Mouse (Mus musculus): ENCODE results near the gene Eif4h. TPM values are rescaled to one million over a fixed set of nuclear protein-coding genes. Genes with fewer than 3 reads are reported as not detected.

Gene Eif4h
- polyA plus RNA-seq (2015; fragmentation: Nextera tagmentation; extraction: Ambion mirVana), result 317 and 361 TPM in 2 replicates

DNA sequence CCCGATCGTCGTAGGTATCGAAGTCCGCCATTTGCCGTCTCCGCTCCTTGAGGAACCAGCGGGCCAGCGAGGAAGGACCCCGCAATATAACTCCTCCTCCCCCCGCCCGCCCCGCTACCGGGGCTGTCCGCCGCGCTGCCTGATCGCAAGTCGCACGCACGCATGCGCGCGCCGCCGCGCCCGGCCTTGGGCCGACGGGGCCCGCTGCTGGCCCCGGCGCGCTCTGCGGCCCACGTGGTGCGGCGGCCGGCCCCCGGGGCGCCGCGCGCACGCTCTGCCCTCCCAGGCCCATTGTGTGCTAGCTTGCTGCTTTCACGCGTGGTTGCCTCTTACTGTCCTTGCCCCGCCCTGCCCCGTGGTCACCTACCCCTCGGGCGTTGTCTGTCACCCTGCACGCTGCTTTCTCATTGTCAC lies at the start of gene Eif4h:
Gene Eif4h, minus strand, starts transcription at position 222 of the 414 bp plus-strand sequence.
- Histone ChIP-seq H3K27me3 (replicated peaks) (no peaks in the 10 kb centered on the region), H3K9ac (replicated peaks) (peak within 1 kb of the TSS; percentile 98), H3K27ac (replicated peaks) (peak within 1 kb of the TSS; percentile 97), H3K4me3 (replicated peaks) (peak within 1 kb of the TSS; percentile 98), H3K4me1 (peaks cover 32% of the 10 kb centered on the region), H3K36me3 (peaks cover 11% of the 10 kb centered on the region), H3K9me3 (replicated peaks) (no peaks in the 10 kb centered on the region), H3K4me2 (peak within 1 kb of the TSS; percentile 80)
- under 1% methylated on average over 52 of the region's 52 CpGs for WGBS
- peak; percentile 91 for ATAC-seq (ENCODE audit: low FRiP score)

DNA sequence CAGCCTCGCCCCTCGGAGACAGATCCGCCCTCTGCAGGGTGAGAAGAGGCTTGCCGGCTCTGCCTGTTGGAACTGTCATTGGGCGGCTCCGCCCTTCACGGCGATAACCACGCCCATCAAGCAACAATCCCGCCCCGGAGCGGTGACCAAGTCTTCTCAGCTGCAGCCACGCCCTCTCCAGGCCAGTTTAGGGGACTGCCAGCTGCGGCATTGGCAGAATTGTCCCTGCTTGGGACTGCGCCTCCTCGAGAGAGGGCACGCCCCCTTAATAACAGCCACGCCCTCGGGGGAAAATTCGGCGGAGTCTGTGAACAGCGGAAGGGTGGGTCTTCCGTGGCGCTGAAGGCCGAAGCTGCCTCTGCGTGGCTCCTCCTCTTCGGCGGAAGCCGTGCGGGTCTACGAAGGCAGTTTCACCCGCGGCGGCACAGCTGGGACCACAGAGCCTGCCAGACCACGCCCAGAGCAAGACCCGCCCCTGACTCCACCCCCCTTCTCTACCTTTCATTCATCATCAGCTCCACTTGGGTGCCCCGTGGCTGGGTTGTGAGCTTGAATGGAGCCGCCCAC lies 49.5 kb upstream of the Eif4h start:
- WGBS, result under 1% methylated on average over 38 of the region's 38 CpGs
- H3K4me3 ChIP-seq (replicated peaks), result peak overlapping the region; percentile 96
- ATAC-seq (ENCODE audit: low FRiP score), result peak; percentile 97
- H3K9me3 ChIP-seq (replicated peaks), result no peaks in the 10 kb centered on the region
- peak overlapping the region; percentile 39 for H3K9ac ChIP-seq (replicated peaks)
- H3K4me1 ChIP-seq, result peaks cover 31% of the 10 kb centered on the region
- peak overlapping the region; percentile 89 for H3K27ac ChIP-seq (replicated peaks)
- peak overlapping the region; percentile 59 for H3K4me2 ChIP-seq
- peaks cover 29% of the 10 kb centered on the region for H3K36me3 ChIP-seq
- H3K27me3 ChIP-seq (replicated peaks), result no peaks in the 10 kb centered on the region

DNA sequence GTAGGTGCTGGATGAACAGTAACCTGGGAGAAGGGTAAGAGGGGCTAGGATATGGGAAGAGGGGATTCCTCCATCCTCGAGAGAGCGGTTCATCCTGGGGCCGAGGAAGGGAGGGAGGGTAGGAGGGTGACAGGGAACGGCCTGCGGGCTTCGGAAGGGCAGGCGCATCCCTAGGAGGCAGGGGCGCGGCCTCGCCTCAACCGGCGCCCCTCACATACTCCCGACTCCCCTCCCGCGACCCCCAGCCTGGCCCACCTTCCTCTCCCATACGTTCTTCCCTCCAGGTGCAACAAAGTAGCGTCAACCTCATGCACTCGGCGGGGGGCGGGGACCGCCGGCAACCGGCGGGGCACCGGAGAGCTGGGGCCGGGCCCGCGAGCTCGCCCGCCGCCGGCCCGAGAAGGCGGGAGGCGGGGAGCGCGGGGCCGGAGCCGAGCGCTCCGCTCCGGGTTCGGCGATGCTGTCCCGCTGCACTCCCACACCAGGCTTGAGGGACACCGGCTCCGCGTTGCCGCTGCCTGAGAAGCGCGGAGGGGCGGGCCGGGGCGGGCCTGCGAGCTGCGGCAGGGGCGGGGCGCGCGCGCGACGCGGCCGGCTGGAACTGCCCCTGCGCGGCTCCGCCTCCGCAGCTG lies 48.9 kb upstream of the Eif4h start, which contains the start of gene Limk1:
Gene Limk1, minus strand, starts transcription at position 513 of the 632 bp plus-strand sequence.
- Histone ChIP-seq H3K36me3 (peaks cover 32% of the 10 kb centered on the region), H3K4me2 (peak within 1 kb of the TSS; percentile 78), H3K27me3 (replicated peaks) (no peaks in the 10 kb centered on the region), H3K4me1 (peaks cover 31% of the 10 kb centered on the region), H3K27ac (replicated peaks) (peak within 1 kb of the TSS; percentile 89), H3K4me3 (replicated peaks) (peak within 1 kb of the TSS; percentile 96), H3K9me3 (replicated peaks) (no peaks in the 10 kb centered on the region), H3K9ac (replicated peaks) (peak within 1 kb of the TSS; percentile 94)
- WGBS, result under 1% methylated on average over 54 of the region's 69 CpGs
- peak; percentile 29 for ATAC-seq (ENCODE audit: low FRiP score)

DNA sequence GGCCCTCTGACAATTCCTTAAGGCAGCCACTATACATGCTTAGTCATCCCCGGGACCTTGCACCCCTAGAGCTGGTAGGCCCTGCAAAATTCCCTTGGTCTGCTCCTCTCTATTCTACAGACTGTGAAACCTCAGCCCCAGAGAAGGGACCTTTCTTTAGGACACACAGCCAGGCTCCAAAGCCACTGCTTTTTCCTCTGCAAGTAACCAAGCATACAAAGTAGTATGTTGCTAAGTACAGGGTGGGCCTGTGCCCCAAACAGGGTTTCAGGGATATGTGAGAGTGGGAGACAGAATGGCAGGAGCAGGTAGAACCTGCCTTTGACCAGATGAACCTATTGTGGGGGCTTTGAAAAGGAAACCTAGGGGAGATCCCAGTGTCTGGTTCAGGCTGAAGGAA lies 47.9 kb upstream of the Eif4h start:
- H3K36me3 ChIP-seq, result peaks cover 39% of the 10 kb centered on the region
- H3K4me1 ChIP-seq, result peaks cover 31% of the 10 kb centered on the region
- H3K27me3 ChIP-seq (replicated peaks), result no peaks in the 10 kb centered on the region
- no peaks in the 10 kb centered on the region for H3K9me3 ChIP-seq (replicated peaks)
- H3K9ac ChIP-seq (replicated peaks), result peak overlapping the region; percentile 94
- ATAC-seq (ENCODE audit: low FRiP score), result no peak
- H3K4me3 ChIP-seq (replicated peaks), result peak overlapping the region; percentile 96
- 0 out of 2 replicates have a peak overlapping the region, but pooled peaks have one; percentile 89 for H3K27ac ChIP-seq (replicated peaks)
- peak overlapping the region; percentile 78 for H3K4me2 ChIP-seq
- WGBS, result 82% methylated on average over 1 of the region's 1 CpGs

DNA sequence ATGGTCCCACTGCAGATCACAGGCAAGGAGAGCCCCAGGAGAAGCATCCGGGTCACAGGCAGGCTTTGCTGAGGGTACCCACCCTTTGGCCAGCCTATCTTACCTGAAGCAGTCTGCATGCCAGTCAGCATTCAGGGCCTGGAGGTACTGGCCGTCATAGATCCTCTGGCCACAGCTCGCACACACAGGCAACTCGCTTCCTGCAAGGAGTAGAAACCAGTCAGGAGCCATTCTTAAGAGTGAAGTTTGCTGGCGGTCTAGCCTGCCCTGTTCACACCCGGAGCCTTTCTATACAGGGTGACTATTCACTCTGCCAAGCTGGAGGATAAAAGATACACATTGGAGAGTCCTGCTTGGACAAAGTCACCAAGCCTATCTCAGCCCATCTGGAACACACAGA lies 47.3 kb upstream of the Eif4h start:
- Histone ChIP-seq H3K27me3 (replicated peaks) (no peaks in the 10 kb centered on the region), H3K4me2 (no peak overlapping the region), H3K9ac (replicated peaks) (no peak overlapping the region), H3K4me3 (replicated peaks) (no peak overlapping the region; the same call in 1 of the 2 replicates), H3K27ac (replicated peaks) (no peak overlapping the region), H3K36me3 (peaks cover 39% of the 10 kb centered on the region), H3K9me3 (replicated peaks) (no peaks in the 10 kb centered on the region), H3K4me1 (peaks cover 31% of the 10 kb centered on the region)
- WGBS, result 94% methylated on average over 6 of the region's 6 CpGs
- no peak for ATAC-seq (ENCODE audit: low FRiP score)

DNA sequence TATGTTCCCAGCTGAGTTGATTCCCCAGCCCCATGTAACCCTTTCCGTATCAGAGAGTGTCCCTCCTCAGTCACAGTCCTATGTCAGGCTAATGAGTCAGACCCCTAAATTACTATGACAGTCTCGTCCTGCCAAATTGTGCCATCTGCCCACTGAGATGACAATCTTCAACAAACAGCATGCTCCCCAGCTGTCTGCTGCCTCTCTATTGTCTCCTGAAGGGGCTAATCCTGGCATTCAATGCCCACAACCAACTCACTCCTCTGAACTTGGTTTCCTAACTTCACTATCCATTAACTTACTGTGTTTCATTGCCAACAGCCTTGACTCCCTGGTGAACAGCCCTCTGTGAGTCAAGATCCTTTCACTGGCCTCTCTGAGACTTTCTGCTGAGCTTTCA lies 45.1 kb upstream of the Eif4h start:
- ATAC-seq (ENCODE audit: low FRiP score), result no peak
- H3K9ac ChIP-seq (replicated peaks), result no peak overlapping the region
- peaks cover 39% of the 10 kb centered on the region for H3K36me3 ChIP-seq
- no peak overlapping the region for H3K27ac ChIP-seq (replicated peaks)
- H3K4me3 ChIP-seq (replicated peaks), result no peak overlapping the region
- peaks cover 41% of the 10 kb centered on the region for H3K4me1 ChIP-seq
- H3K4me2 ChIP-seq, result no peak overlapping the region
- no peaks in the 10 kb centered on the region for H3K27me3 ChIP-seq (replicated peaks)
- H3K9me3 ChIP-seq (replicated peaks), result no peaks in the 10 kb centered on the region
- 38% methylated on average over 2 of the region's 2 CpGs for WGBS

DNA sequence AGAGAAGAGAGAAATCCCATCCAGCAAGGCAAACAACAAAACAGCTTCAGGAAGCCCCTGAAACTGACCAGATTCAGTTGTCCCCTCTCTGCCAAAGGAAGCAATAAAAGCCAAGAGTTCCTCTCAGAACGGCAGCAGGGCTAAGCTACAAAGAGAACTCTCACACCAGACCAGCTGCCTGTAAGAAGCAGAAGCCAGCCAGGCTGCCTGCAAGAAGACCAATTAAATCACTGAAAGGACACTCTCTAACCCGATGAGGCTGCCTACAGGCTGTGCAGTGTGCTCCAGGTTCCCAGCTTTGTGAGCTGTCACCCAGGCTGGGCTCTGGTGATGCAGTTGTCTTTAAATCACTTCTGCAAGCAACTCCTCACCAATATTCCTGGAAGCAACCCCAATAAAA lies 44.5 kb upstream of the Eif4h start:
- Histone ChIP-seq H3K36me3 (peaks cover 39% of the 10 kb centered on the region), H3K27ac (replicated peaks) (no peak overlapping the region), H3K4me2 (no peak overlapping the region), H3K9ac (replicated peaks) (no peak overlapping the region), H3K9me3 (replicated peaks) (no peaks in the 10 kb centered on the region), H3K4me1 (peaks cover 40% of the 10 kb centered on the region), H3K27me3 (replicated peaks) (no peaks in the 10 kb centered on the region), H3K4me3 (replicated peaks) (no peak overlapping the region)
- WGBS, result 62% methylated on average over 2 of the region's 2 CpGs
- no peak for ATAC-seq (ENCODE audit: low FRiP score)

- Histone ChIP-seq H3K27me3 (replicated peaks) (no peaks in the 10 kb centered on the region), H3K9ac (replicated peaks) (no peak overlapping the region), H3K4me3 (replicated peaks) (no peak overlapping the region), H3K4me1 (peaks cover 45% of the 10 kb centered on the region), H3K27ac (replicated peaks) (no peak overlapping the region), H3K4me2 (no peak overlapping the region), H3K36me3 (peaks cover 25% of the 10 kb centered on the region), H3K9me3 (replicated peaks) (no peaks in the 10 kb centered on the region)
- WGBS, result 79% methylated on average over 12 of the region's 12 CpGs
- ATAC-seq (ENCODE audit: low FRiP score), result no peak
Measured at GRCm38 (mm10) chr5:134680238-134680637, 40.9 kb upstream of the Eif4h start.

DNA sequence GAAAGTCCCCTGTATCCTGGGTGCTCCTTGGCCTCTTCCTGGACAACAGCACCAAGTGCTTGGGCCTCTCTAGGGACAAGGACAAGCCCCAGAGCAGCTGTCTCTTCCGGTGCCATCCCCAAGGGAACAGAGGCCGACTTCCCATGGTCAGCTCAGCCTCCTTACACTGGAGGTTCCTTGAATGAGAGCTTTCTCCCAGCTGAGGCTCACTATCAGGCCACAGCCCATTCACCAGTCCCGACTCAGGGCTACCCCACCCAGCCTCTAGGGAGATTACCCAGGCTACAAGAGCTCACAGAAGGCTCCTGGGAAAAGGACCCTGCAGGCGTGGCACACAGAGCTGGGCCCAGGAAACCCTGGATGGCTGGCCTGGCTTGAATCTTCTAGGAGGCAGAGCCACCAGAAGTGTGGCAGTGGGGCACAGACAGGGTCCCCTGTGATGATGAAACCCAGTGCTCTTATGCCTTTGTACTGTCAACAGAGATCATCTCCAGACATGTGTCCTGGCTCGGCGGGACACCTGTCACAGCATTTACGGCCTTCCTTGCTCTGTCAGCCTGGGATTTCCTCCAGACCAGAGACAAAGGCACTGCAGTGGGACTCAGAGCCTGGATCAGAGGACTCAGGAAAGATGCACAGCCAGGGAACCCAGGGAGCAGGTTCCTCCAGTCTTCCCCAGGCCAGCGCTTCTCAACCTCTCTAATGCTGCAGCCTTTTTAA lies 39.7 kb upstream of the Eif4h start:
- no peak for ATAC-seq (ENCODE audit: low FRiP score)
- H3K36me3 ChIP-seq, result peaks cover 12% of the 10 kb centered on the region

GRCm38 (mm10) chr5:134678031-134678430 lies 38.7 kb upstream of the Eif4h start:
- no peak for ATAC-seq (ENCODE audit: low FRiP score)
- H3K4me1 ChIP-seq, result peaks cover 43% of the 10 kb centered on the region
- H3K36me3 ChIP-seq, result peaks cover 6% of the 10 kb centered on the region
- no peaks in the 10 kb centered on the region for H3K27me3 ChIP-seq (replicated peaks)
- H3K4me2 ChIP-seq, result no peak overlapping the region
- WGBS, result 85% methylated on average over 3 of the region's 3 CpGs
- H3K4me3 ChIP-seq (replicated peaks), result no peak overlapping the region
- no peaks in the 10 kb centered on the region for H3K9me3 ChIP-seq (replicated peaks)
- H3K27ac ChIP-seq (replicated peaks), result no peak overlapping the region
- no peak overlapping the region for H3K9ac ChIP-seq (replicated peaks)

More for the DNA sequence above, 39.7 kb upstream of the Eif4h start:
- Histone ChIP-seq H3K27ac (replicated peaks) (no peak overlapping the region), H3K4me3 (replicated peaks) (no peak overlapping the region), H3K4me2 (no peak overlapping the region), H3K4me1 (peaks cover 43% of the 10 kb centered on the region), H3K27me3 (replicated peaks) (no peaks in the 10 kb centered on the region), H3K9ac (replicated peaks) (no peak overlapping the region), H3K9me3 (replicated peaks) (no peaks in the 10 kb centered on the region)
- 65% methylated on average over 8 of the region's 8 CpGs for WGBS

DNA sequence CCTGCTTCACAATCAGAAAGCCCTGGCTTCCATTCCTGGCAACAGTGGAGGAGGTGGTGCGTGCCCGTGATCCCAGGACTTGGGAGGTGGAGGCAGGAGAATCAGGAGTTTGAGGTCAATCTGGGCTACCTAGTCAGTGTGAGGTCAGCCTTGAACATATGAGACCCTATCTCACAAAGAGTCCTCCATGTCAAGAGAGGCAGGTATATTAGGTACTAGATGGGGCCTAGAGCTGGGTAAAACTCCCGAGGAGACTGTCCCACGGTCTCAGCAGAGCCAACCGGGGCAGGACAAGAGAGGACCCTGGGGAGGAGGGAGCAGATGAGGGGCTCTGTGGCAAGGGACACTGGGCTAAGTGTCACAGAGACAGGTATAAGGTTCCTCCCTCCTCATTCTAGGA lies 38.2 kb upstream of the Eif4h start:
- no peaks in the 10 kb centered on the region for H3K9me3 ChIP-seq (replicated peaks)
- H3K27me3 ChIP-seq (replicated peaks), result no peaks in the 10 kb centered on the region
- H3K27ac ChIP-seq (replicated peaks), result no peak overlapping the region
- H3K36me3 ChIP-seq, result peaks cover 7% of the 10 kb centered on the region
- 88% methylated on average over 5 of the region's 5 CpGs for WGBS
- no peak overlapping the region for H3K9ac ChIP-seq (replicated peaks)
- no peak overlapping the region for H3K4me3 ChIP-seq (replicated peaks)
- no peak for ATAC-seq (ENCODE audit: low FRiP score)
- H3K4me2 ChIP-seq, result no peak overlapping the region
- H3K4me1 ChIP-seq, result peaks cover 43% of the 10 kb centered on the region
